ENCODE assay signal across 8 mouse cellular contexts in genomic region chr19:44107661-44108521, GRCm38 (mm10). TPM values are rescaled to one million over a fixed set of nuclear protein-coding genes. Genes with fewer than 3 reads are reported as not detected.
DNase-seq lines count a peak whose midpoint lies in the region; ATAC-seq and TF ChIP-seq lines count a peak whose summit lies in the region.

No protein-coding gene starts in this region.

- peak overlapping the region; percentile 83 for H3K4me2 ChIP-seq in kidney, postnatal 0 days (ENCODE audit: low read length)
- H3K4me2 ChIP-seq in forebrain, embryonic 12.5 days = peak overlapping the region; percentile 86
- H3K4me2 ChIP-seq in neural tube, embryonic 11.5 days (ENCODE audit: low read depth) = peak overlapping the region; percentile 89

- no peaks in the 10 kb centered on the region for H3K9me3 ChIP-seq in kidney, postnatal 0 days (replicated peaks; ENCODE audit: low read length)
- no peaks in the 10 kb centered on the region for H3K9me3 ChIP-seq in MEL (replicated peaks; ENCODE audit: insufficient read depth, low read length)
- H3K9me3 ChIP-seq in forebrain, embryonic 12.5 days = no peaks in the 10 kb centered on the region
- H3K9me3 ChIP-seq in limb, embryonic 10.5 days (replicated peaks) = no peaks in the 10 kb centered on the region
- no peaks in the 10 kb centered on the region for H3K9me3 ChIP-seq in neural tube, embryonic 11.5 days (ENCODE audit: control insufficient read depth, low read length)

- H3K9ac ChIP-seq in kidney, postnatal 0 days (ENCODE audit: low read depth, low read length) = peak overlapping the region; percentile 91
- H3K9ac ChIP-seq in MEL (ENCODE audit: control insufficient read depth, low read depth, low read length, poor library complexity, severe bottlenecking) = peak overlapping the region; percentile 90
- peak overlapping the region; percentile 97 for H3K9ac ChIP-seq in forebrain, embryonic 12.5 days
- H3K9ac ChIP-seq in neural tube, embryonic 11.5 days (ENCODE audit: low read length) = peak overlapping the region; percentile 41

- peak; percentile 43; the same call in 1 of the 2 replicates for ATAC-seq in kidney, postnatal 0 days (replicated peaks; ENCODE audit: low FRiP score, low read depth)
- ATAC-seq in forebrain, embryonic 12.5 days (ENCODE audit: low FRiP score) = peak; percentile 48; the same call in 1 of the 2 replicates
- peak; percentile 42 for ATAC-seq in neural tube, embryonic 11.5 days (ENCODE audit: insufficient read depth, low FRiP score, low TSS enrichment)
- ATAC-seq in megakaryocyte-erythroid progenitor cell, adult 5-6 weeks (replicated peaks; ENCODE audit: low FRiP score, low TSS enrichment, poor library complexity, severe bottlenecking) = no peak

- H3K36me3 ChIP-seq in kidney, postnatal 0 days (ENCODE audit: insufficient read depth, low read length) = peaks cover 12% of the 10 kb centered on the region; the same call in 1 of the 2 replicates
- peaks cover 7 to 30% of the 10 kb centered on the region in 2 experiments for H3K36me3 ChIP-seq in MEL (ENCODE audit: control insufficient read depth in 1 of 2, insufficient read depth in 2 of 2, low read length in 2 of 2)
- H3K36me3 ChIP-seq in forebrain, embryonic 12.5 days (replicated peaks) = peaks cover 32% of the 10 kb centered on the region
- peaks cover 40% of the 10 kb centered on the region for H3K36me3 ChIP-seq in limb, embryonic 10.5 days
- H3K36me3 ChIP-seq in neural tube, embryonic 11.5 days (ENCODE audit: control insufficient read depth, insufficient read depth, low read length) = peaks cover 5% of the 10 kb centered on the region

- TF ChIP-seq RAD21 in MEL (IDR thresholded peaks at IDR 0.05; ENCODE audit: low read depth, low read length) = no peak

- DNase-seq in kidney, postnatal 0 days (ENCODE audit: low spot score) = no peak
- DNase-seq in kidney, postnatal 4 days = no peak
- DNase-seq in MEL (ENCODE audit: low read depth, low spot score) = no peak
- DNase-seq in limb, embryonic 10.5 days (ENCODE audit: low spot score) = peak; percentile 47
- no peak for DNase-seq in neural tube, embryonic 11.5 days (ENCODE audit: low spot score)
- no peak for DNase-seq in adrenal gland, adult 8-10 months

- WGBS in kidney, postnatal 0 days = 26% methylated on average over 22 of the region's 22 CpGs
- WGBS in forebrain, embryonic 12.5 days = 32% methylated on average over 22 of the region's 22 CpGs
- 30% methylated on average over 22 of the region's 22 CpGs for WGBS in limb, embryonic 10.5 days
- 30% methylated on average over 22 of the region's 22 CpGs for WGBS in neural tube, embryonic 11.5 days

- H3K79me2 ChIP-seq in MEL (ENCODE audit: control insufficient read depth, insufficient read depth, low read length, poor library complexity) = peaks cover 32% of the 10 kb centered on the region

- H3K4me1 ChIP-seq in kidney, postnatal 0 days (replicated peaks; ENCODE audit: insufficient read depth, low read length) = peaks cover 8% of the 10 kb centered on the region
- H3K4me1 ChIP-seq in MEL (ENCODE audit: control insufficient read depth in 1 of 2, insufficient read depth in 2 of 2, low read length in 2 of 2) = peaks cover 14 to 17% of the 10 kb centered on the region in 2 experiments
- H3K4me1 ChIP-seq in forebrain, embryonic 12.5 days = peaks cover 23% of the 10 kb centered on the region
- H3K4me1 ChIP-seq in limb, embryonic 10.5 days = peaks cover 14% of the 10 kb centered on the region
- H3K4me1 ChIP-seq in neural tube, embryonic 11.5 days (ENCODE audit: control insufficient read depth, insufficient read depth, low read length) = 0 out of 2 replicates have a peak, but pooled peaks cover 2% of the 10 kb centered on the region

- H3K4me3 ChIP-seq in kidney, postnatal 0 days (replicated peaks; ENCODE audit: low read depth, low read length) = peak overlapping the region; percentile 91
- H3K4me3 ChIP-seq in MEL (ENCODE audit: control insufficient read depth in 1 of 2, insufficient read depth in 1 of 2, low read depth in 2 of 2, low read length in 2 of 2) = peak overlapping the region; percentile 61 to 70
- peak overlapping the region; percentile 71 for H3K4me3 ChIP-seq in forebrain, embryonic 12.5 days (replicated peaks)
- H3K4me3 ChIP-seq in limb, embryonic 10.5 days = peak overlapping the region; percentile 99
- peak overlapping the region; percentile 99 for H3K4me3 ChIP-seq in neural tube, embryonic 11.5 days (ENCODE audit: low read depth, low read length)

- no peaks in the 10 kb centered on the region for H3K27me3 ChIP-seq in kidney, postnatal 0 days (ENCODE audit: insufficient read depth, low read length)
- H3K27me3 ChIP-seq in MEL (ENCODE audit: control insufficient read depth in 1 of 2, insufficient read depth in 2 of 2, low read length in 2 of 2) = no peaks in the 10 kb centered on the region
- no peaks in the 10 kb centered on the region for H3K27me3 ChIP-seq in forebrain, embryonic 12.5 days
- H3K27me3 ChIP-seq in limb, embryonic 10.5 days (ENCODE audit: low read depth, poor library complexity, severe bottlenecking) = no peaks in the 10 kb centered on the region
- no peaks in the 10 kb centered on the region for H3K27me3 ChIP-seq in neural tube, embryonic 11.5 days (ENCODE audit: control insufficient read depth, insufficient read depth, low read length)

- no peak overlapping the region; the same call in 1 of the 2 replicates for H3K27ac ChIP-seq in kidney, postnatal 0 days
- no peak overlapping the region for H3K27ac ChIP-seq in MEL (ENCODE audit: control insufficient read depth, low read depth, low read length)
- H3K27ac ChIP-seq in forebrain, embryonic 12.5 days = no peak overlapping the region
- peak overlapping the region; percentile 94 for H3K27ac ChIP-seq in limb, embryonic 10.5 days
- H3K27ac ChIP-seq in neural tube, embryonic 11.5 days (ENCODE audit: low read depth, low read length) = no peak overlapping the region

- no peak for TF ChIP-seq EP300 in MEL (IDR thresholded peaks at IDR 0.05; ENCODE audit: low read depth in 1 of 2, low read length in 2 of 2)

- no peak for TF ChIP-seq POLR2A in MEL (IDR thresholded peaks at IDR 0.05; ENCODE audit: control insufficient read depth in 1 of 2, insufficient read depth in 1 of 2, low read depth in 1 of 2, low read length in 2 of 2, poor library complexity in 1 of 2)

- TF ChIP-seq CTCF in kidney, postnatal 0 days (IDR thresholded peaks at IDR 0.05; ENCODE audit: low read depth) = no peak
- TF ChIP-seq CTCF in MEL (IDR thresholded peaks at IDR 0.05 in 2 of 3, conservative IDR thresholded peaks at IDR 0.05 in 1 of 3; ENCODE audit: control insufficient read depth in 1 of 3, insufficient read depth in 1 of 3, low read depth in 2 of 3, low read length in 3 of 3, poor library complexity in 1 of 3, severe bottlenecking in 1 of 3) = no peak

RNA-seq across cellular contexts. Expression of gene Chuk, which starts 0.6 kb away (rescaled TPM):
- polyA plus RNA-seq in kidney, postnatal 0 days (2015; fragmentation: Nextera tagmentation; extraction: Ambion mirVana) = 43.3 and 47.5 TPM in 2 replicates
- total RNA-seq in MEL (2012; rRNA removed) = 55.9 and 58.3 TPM in 2 replicates
- polyA plus RNA-seq in MEL (2012; ENCODE audit: insufficient read depth in 1 of 2, insufficient read length in 2 of 2, low read depth in 1 of 2, low replicate concordance in 2 of 2, missing spikeins in 1 of 2) = 100 to 1,000 TPM in 1 of 2 experiments, 10 to 100 TPM in 1; 50.5 to 463 TPM
- polyA plus RNA-seq in forebrain, embryonic 12.5 days (2016; fragmentation: Nextera tagmentation; extraction: Ambion mirVana) = 65.1 and 70.9 TPM in 2 replicates
- 35.9 and 48.2 TPM in 2 replicates for polyA plus RNA-seq in limb, embryonic 10.5 days (2016; fragmentation: Nextera tagmentation; extraction: Ambion mirVana)
- 48.0 and 50.4 TPM in 2 replicates for polyA plus RNA-seq in neural tube, embryonic 11.5 days (2014; fragmentation: Nextera tagmentation; extraction: Ambion mirVana)
- 100 to 1,000 TPM in 2 of 4 experiments, 10 to 100 TPM in 2; 74.5 to 111 (median 93.4) TPM for total RNA-seq in adrenal gland, adult 8-10 months (2022)
- 51.8 and 62.3 TPM in 2 replicates for total RNA-seq in megakaryocyte-erythroid progenitor cell, adult 5-6 weeks (2014; fragmentation: Nextera tagmentation)
- total RNA-seq in megakaryocyte-erythroid progenitor cell, adult 5-6 weeks (2017) = 66.0 and 75.8 TPM in 2 replicates

RNA-seq across cellular contexts. Expression of gene Cwf19l1, which starts 27.8 kb away (rescaled TPM):
- polyA plus RNA-seq in kidney, postnatal 0 days (2015; fragmentation: Nextera tagmentation; extraction: Ambion mirVana) = 23.7 and 24.1 TPM in 2 replicates
- 28.2 and 29.0 TPM in 2 replicates for total RNA-seq in MEL (2012; rRNA removed)
- 10 to 100 TPM in 1 of 2 experiments, not detected in 1; 68.6 TPM for polyA plus RNA-seq in MEL (2012; ENCODE audit: insufficient read depth in 1 of 2, insufficient read length in 2 of 2, low read depth in 1 of 2, low replicate concordance in 2 of 2, missing spikeins in 1 of 2)
- polyA plus RNA-seq in forebrain, embryonic 12.5 days (2016; fragmentation: Nextera tagmentation; extraction: Ambion mirVana) = 47.5 and 49.0 TPM in 2 replicates
- 41.2 and 46.9 TPM in 2 replicates for polyA plus RNA-seq in limb, embryonic 10.5 days (2016; fragmentation: Nextera tagmentation; extraction: Ambion mirVana)
- polyA plus RNA-seq in neural tube, embryonic 11.5 days (2014; fragmentation: Nextera tagmentation; extraction: Ambion mirVana) = 36.5 and 38.6 TPM in 2 replicates
- 10 to 100 TPM; 24.0 to 35.8 (median 30.0) TPM for total RNA-seq in adrenal gland, adult 8-10 months (2022)
- 52.6 and 56.0 TPM in 2 replicates for total RNA-seq in megakaryocyte-erythroid progenitor cell, adult 5-6 weeks (2014; fragmentation: Nextera tagmentation)
- total RNA-seq in megakaryocyte-erythroid progenitor cell, adult 5-6 weeks (2017) = 37.2 and 68.7 TPM in 2 replicates

RNA-seq across cellular contexts. Expression of gene Erlin1, which starts 38.3 kb away (rescaled TPM):
- polyA plus RNA-seq in kidney, postnatal 0 days (2015; fragmentation: Nextera tagmentation; extraction: Ambion mirVana) = 44.4 and 47.5 TPM in 2 replicates
- 23.8 and 25.0 TPM in 2 replicates for total RNA-seq in MEL (2012; rRNA removed)
- polyA plus RNA-seq in MEL (2012; ENCODE audit: insufficient read depth in 1 of 2, insufficient read length in 2 of 2, low read depth in 1 of 2, low replicate concordance in 2 of 2, missing spikeins in 1 of 2) = 100 to 1,000 TPM in 1 of 2 experiments, 10 to 100 TPM in 1; 39.5 to 108 TPM
- polyA plus RNA-seq in forebrain, embryonic 12.5 days (2016; fragmentation: Nextera tagmentation; extraction: Ambion mirVana) = 21.0 and 22.4 TPM in 2 replicates
- 20.7 and 22.6 TPM in 2 replicates for polyA plus RNA-seq in limb, embryonic 10.5 days (2016; fragmentation: Nextera tagmentation; extraction: Ambion mirVana)
- 18.7 and 19.1 TPM in 2 replicates for polyA plus RNA-seq in neural tube, embryonic 11.5 days (2014; fragmentation: Nextera tagmentation; extraction: Ambion mirVana)
- total RNA-seq in adrenal gland, adult 8-10 months (2022) = 10 to 100 TPM; 18.5 to 34.0 (median 26.5) TPM
- 20.0 and 27.8 TPM in 2 replicates for total RNA-seq in megakaryocyte-erythroid progenitor cell, adult 5-6 weeks (2014; fragmentation: Nextera tagmentation)
- total RNA-seq in megakaryocyte-erythroid progenitor cell, adult 5-6 weeks (2017) = 18.7 and 19.3 TPM in 2 replicates

RNA-seq across cellular contexts. Expression of gene Bloc1s2, which starts 38.4 kb away (rescaled TPM):
- 89.6 and 93.1 TPM in 2 replicates for polyA plus RNA-seq in kidney, postnatal 0 days (2015; fragmentation: Nextera tagmentation; extraction: Ambion mirVana)
- total RNA-seq in MEL (2012; rRNA removed) = 171 and 193 TPM in 2 replicates
- 100 to 1,000 TPM in 1 of 2 experiments, not detected in 1; 151 TPM for polyA plus RNA-seq in MEL (2012; ENCODE audit: insufficient read depth in 1 of 2, insufficient read length in 2 of 2, low read depth in 1 of 2, low replicate concordance in 2 of 2, missing spikeins in 1 of 2)
- 123 TPM in 2 replicates for polyA plus RNA-seq in forebrain, embryonic 12.5 days (2016; fragmentation: Nextera tagmentation; extraction: Ambion mirVana)
- 105 and 113 TPM in 2 replicates for polyA plus RNA-seq in limb, embryonic 10.5 days (2016; fragmentation: Nextera tagmentation; extraction: Ambion mirVana)
- polyA plus RNA-seq in neural tube, embryonic 11.5 days (2014; fragmentation: Nextera tagmentation; extraction: Ambion mirVana) = 115 and 118 TPM in 2 replicates
- 10 to 100 TPM; 35.7 to 40.9 (median 39.5) TPM for total RNA-seq in adrenal gland, adult 8-10 months (2022)
- 65.5 and 75.1 TPM in 2 replicates for total RNA-seq in megakaryocyte-erythroid progenitor cell, adult 5-6 weeks (2014; fragmentation: Nextera tagmentation)
- total RNA-seq in megakaryocyte-erythroid progenitor cell, adult 5-6 weeks (2017) = 33.0 and 53.6 TPM in 2 replicates

Comparison
In these comparisons a context has a peak if more than half of its experiments do, and no peak if none do; other contexts are left out.
1. H3K9ac ChIP-seq: peak in every context shown above with its lines; median percentile 97 in forebrain, embryonic 12.5 days; 91 in kidney, postnatal 0 days; 90 in MEL; 41 in neural tube, embryonic 11.5 days.